Mouse (Mus musculus): ENCODE results near the gene Olfr1441.

GRCm38 (mm10) chr19:12465530-12466144 lies 48.4 kb downstream of the Olfr1441 start:
- TF ChIP-seq CTCF (IDR thresholded peaks at IDR 0.05; ENCODE audit: extremely low read depth, insufficient read depth, low read length) (no peak), POLR2A (IDR thresholded peaks at IDR 0.05; ENCODE audit: extremely low read depth, insufficient read depth, low read length) (no peak)
